Mouse (Mus musculus): ENCODE data around the gene Esrra. TPM values are rescaled to one million over a fixed set of nuclear protein-coding genes. Genes with fewer than 3 reads are reported as not detected.

Esrra gene
- total RNA-seq, 2 experiments from 2014 or later: 12.4 to 24.6 TPM

DNA sequence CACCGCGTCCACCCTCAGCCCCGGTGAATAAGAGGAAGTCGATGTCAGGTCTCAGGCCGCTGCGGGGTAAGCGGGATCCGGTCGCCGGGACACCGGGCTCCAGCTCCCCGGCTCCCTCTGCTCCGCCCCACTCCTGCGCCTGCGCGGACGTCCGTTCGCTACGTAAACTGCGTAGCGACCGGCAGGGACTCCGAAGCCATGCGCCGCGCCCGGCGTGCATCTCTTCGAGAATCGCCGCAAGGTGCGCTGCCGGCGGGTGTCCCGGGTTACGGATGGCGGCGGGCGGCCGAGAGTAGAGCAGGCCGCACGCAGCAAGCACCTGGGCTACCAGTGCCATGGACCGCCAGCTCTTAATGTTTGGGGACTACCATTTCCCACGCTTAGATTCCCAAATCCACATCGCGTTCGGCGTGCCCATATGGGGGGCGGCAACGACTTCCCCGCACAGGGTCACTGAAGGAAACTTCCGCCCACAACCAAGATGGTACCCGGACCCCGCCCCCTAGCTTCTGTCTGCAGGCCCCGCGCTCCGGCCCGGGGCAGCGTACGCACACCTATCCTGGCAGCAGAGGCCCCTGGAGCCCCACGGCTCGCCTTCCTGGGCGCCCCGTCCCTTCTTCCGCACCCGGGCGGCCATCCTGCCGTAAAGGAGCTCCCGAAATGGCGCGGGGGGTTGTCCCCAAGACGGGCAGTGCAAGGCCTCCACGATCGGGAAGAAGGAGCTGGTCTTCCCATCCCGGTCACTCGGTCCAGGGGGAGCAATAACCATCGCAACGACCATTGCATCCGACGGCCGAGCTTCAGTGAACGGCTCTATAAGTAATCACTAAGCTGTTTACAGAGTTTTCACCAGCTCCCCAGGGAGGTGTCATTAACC, 20.0 kb upstream of the Esrra start, which contains the start of gene Bad:
Gene Bad, plus strand, starts transcription at position 490 of the 877 bp plus-strand sequence.
- peak; percentile 86 for ATAC-seq (ENCODE audit: poor library complexity, severe bottlenecking)

DNA sequence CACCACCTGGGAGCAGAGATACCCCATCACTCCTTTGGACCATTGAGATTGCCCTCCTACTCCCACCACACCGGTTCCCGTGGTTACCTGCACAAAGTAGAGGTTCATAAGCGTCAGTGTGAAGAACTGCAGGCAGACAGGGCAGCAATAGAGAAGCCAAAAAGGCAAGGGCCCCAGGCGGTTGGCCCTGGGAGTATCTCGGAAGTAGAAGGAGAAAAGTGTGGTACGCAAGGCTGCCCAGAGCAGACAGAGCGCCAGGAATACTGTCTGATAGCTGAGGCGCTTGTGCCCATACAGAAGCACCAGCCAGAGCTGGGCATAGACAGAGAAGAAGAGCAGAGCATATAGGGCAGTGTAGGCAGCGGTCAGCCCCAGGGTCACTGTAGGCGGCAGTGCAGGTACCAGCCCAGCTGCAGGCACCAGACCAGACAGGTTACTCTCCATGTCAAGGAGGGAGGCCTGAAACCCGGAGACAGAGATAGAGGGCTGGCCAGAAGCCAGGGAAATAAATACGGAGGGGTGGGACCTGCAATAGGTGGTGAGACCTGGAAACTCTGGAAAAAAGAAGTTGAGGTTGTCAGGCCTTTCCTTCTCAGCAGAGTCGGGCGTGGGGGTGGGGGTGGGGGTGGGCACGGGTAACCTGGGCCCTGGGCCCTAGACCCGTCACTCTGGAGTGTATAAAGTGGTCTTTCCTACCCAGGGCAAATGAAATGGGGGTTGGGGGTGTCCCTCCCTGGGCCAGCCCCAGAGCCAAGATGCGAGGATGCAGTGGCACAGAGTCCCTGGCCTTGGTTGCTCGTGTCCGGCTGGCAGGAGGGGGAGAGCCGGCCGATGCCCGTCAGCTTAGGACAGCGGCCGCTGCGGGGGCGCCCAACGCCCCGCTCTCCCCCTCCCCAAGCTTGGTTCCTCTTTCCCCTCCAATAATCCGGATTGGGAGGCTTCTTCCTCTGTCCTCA, 19.1 kb upstream of the Esrra start:
- ATAC-seq (ENCODE audit: poor library complexity, severe bottlenecking): no peak

DNA sequence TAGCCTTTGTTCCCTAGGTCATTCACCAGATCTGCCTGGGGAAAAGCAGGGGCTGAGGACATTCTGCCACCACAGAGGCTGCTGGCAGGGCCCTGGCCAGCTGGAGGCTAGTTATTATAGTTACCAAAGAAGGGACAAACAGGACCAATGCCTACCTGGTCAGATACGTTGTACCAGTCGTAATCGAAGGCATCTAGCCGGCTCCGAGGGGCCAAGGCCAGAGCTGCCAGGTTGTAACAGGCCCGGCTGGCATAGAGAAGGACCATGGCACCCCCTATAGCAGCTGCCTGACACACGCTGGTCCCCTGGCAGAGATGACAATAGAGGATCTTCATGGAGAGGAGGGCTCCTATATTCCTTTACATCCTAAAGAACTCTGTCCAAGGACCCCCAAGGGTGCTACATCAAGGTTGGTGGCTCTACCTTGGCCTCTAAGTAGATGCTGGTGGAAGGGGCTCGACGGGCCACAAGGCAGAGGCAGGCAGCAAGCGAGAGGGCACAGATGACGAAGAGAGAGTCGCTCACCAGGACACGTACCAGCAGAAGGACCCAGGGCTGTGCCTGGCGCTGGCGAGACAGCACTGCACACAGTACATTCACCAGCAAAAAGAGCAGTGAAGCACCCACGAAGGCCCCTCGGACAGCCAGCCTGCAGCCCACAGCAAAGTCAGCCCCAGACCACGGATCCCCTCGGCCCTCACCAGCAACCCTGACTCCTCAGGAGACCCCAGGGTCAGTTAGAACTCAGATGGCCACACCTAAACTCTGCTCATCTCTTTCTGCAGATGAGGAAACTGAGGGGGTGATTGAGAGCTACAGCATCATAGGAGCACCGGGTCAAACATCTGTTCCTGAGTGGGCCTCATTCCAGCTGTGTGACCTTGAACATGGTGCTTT, 17.7 kb upstream of the Esrra start:
- no peak for ATAC-seq (ENCODE audit: poor library complexity, severe bottlenecking)

DNA sequence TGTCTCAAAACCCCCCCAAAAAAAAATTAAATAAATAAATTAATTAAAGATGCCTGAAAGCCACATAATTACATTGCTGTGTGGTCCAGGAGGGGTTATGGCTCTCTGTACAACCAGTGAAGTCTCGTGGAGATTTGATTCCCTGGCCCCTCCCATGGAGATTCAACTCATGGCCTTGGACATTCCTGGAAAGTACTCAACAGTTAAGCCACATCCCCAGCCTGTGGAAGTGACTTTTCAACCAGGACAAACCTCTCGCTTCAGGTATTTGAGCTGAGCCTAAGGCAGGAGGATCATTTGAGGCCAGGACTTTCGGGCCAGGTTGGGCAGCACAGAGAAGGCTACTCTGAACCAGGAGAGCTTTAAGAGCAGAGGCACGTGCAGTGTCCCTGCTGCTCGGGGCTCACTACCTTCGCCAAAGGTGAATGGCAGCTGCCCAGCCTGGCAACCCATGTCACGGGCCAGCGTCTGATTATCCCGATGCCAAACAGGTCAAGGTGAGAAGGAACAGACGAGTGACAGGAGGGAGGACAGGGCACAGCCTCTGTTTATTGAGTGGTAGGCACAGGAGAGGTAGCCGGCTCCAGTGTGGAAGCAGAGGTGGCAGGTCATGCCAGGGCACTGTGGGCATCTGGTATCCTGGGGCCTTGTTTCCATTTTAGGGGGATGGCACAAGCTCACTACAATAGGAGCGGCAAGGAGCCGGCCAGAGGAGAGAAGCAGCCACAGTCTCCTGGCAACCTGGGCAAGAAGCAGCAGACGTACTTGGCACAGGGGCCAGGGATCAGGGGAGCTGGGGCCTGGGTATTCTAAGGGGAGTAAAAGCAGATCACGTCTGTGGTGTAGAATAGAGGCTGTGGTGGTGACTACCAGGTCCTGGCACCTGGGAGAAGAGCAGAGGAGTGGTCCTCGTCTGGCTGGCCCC, 16.2 kb upstream of the Esrra start:
- ATAC-seq (ENCODE audit: poor library complexity, severe bottlenecking): no peak

DNA sequence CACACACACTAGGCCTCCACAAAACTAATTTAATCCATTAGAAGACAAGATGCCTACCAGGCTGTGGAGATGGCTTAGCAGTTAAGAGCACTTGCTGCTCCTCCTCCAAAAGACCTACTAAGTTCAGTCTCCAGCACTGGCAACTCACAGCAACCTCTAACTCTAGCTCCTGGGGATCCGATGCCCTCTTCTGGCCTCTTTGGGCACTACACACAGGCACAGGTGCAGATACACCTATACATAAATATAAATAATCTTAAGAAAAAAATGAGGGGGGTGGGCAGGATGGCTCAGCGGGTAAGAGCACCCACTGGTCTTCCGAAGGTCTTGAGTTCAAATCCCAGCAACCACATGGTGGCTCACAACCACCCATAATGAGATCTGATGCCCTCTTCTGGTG, 14.7 kb upstream of the Esrra start:
- peak; percentile 43; the same call in 1 of the 2 replicates for ATAC-seq (ENCODE audit: poor library complexity, severe bottlenecking)

DNA sequence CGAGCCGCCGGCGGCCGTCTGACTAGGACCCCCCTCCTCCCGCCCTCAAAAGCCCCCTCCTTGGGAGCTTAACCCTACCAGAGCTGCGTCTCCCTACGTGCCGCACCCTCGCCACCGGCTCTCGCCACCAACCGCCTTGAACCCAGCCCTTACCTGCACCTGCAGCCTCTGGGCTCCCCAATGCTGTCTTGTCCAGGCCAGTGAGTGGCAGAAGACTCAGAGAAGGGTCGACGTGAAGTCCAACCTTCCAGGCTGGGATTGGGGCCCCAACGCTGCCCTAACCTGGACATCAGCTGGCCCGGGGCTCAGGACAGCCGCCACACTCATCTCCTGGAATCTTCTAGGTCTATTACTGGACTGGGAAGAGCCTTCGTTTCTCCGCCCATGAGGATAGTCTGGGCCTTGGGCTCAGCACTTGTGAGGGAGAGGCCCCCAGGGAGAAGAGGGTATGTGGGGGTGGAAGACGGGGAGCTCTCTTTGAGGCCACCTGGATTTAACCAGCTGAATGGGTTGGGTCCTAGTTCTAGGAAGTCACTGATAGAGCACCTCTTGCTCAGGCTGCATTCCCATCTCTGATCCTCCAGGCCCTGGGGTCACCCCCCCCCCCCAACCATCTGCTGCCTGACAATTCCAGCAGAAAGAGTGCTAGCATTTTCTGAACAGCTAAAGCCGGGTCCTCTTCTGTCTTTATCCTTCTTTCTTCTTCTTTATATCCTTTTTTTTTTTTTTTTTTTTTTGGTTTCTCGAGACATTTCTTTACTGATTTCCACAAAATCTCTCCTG, 12.8 kb upstream of the Esrra start, which contains the start of gene Kcnk4:
Gene Kcnk4, minus strand, starts transcription at position 321 of the 783 bp plus-strand sequence.
- no peak for ATAC-seq (ENCODE audit: poor library complexity, severe bottlenecking)

DNA sequence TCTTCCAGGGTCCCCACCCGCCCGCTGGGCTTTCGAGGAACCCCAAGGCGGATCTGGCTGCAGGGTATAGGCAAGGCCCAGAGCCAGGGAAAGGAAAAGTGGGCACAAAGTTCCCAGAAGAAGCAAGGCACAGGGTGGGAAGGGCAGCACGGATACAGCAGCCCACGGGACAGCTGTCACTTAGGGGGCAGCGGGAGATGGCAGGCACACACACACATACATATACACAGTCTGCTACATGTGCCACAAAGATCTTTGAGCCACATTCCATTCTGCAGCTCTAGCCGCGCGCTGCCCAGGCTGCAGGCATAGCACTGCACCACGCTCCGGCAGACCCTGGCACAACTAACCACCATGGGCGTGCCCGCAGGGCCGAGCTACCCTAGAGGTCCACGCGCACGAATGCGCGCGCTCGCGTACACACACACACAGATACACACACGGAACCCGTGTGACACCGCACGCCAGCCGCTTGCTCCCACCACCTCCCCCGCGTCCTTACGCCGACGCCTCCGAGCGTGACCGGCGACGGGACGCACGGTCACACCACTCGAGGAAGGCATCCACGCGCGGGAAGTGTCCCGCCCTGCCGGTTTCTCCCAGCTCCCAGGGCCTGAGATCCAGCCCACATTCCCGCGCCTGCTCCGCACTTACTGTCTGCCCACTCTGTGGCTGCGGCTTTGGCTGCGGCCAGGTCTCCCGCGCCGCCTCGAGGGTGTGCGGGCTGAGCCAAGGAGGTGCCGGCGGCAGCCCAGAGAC, 12.0 kb upstream of the Esrra start:
- peak; percentile 27; the same call in 1 of the 2 replicates for ATAC-seq (ENCODE audit: poor library complexity, severe bottlenecking)

DNA sequence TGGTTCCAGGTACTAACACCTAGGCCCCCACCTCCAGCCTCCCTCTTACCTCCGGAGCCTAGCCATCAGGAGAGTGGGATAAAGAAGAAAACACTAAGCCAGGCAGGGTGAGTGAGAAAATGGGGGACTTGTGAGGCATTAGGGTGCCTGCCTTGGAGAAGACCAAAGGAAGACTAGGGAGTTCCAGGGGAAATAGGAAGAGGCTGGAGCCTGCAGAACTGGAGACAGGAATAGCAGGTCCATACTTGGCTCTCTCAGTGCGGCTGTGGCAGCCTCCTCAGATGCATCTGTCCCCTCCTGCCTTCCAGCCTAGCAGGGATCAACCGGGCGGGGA, 11.5 kb upstream of the Esrra start:
- ATAC-seq (ENCODE audit: poor library complexity, severe bottlenecking): no peak

DNA sequence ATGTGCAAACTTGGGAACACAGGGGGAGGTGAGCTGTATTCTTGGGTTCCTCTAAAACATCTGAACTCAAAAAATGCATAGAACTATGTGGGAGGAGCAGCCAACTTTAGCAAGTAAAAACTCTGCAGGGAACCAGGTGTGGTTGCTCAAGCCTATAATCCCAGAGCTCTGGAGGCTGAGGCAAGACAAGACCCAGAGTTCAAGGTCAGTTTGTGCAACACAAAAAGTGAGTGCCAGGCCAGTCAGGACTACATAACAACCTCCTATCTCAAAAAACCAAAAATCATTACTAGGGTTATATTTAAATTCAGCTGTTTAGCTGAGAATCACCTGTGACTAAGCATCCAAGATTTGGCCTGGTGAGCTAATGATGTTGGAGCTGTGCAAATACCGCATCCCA, 10.4 kb upstream of the Esrra start:
- ATAC-seq (ENCODE audit: poor library complexity, severe bottlenecking): no peak

DNA sequence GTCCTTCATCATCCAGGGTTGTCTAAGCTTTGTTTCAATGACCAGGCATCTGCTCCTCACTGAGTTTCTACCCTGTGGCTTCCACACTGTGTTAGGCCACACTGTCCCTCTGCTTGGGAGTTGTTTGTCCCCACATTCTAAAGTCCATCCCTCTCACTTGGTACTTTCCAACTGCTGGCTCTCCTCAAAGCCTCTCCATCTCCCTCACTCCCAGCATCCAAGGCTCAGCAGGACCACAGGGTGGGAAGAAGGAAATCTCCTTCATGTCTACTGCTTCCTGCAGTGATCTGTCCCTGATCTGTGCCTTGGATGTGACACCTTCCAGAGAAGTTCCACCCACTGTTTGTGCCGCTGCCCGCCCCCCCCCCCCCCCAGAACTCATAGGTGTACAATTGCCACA, 9.4 kb upstream of the Esrra start:
- no peak for ATAC-seq (ENCODE audit: poor library complexity, severe bottlenecking)

DNA sequence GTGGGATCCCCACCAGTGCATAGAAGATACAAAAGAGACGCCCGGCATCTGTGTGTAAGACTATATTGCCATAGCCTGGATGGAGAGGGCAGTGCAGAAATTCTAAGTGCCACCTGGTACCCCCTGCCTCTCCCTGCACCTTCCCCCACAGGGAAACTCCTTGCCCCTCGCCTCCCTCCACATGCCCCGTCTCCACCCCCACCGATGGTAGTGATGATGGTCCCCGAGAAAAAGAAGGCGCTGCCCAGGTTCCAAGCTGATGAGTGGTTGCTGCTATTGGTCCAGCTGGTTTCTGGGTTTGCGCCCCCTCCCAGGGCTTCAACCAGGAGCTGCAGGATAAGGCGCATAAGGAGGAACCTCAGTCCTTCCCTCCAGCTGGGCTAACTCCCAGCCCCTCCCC, 6.5 kb upstream of the Esrra start:
- ATAC-seq (ENCODE audit: poor library complexity, severe bottlenecking): no peak

DNA sequence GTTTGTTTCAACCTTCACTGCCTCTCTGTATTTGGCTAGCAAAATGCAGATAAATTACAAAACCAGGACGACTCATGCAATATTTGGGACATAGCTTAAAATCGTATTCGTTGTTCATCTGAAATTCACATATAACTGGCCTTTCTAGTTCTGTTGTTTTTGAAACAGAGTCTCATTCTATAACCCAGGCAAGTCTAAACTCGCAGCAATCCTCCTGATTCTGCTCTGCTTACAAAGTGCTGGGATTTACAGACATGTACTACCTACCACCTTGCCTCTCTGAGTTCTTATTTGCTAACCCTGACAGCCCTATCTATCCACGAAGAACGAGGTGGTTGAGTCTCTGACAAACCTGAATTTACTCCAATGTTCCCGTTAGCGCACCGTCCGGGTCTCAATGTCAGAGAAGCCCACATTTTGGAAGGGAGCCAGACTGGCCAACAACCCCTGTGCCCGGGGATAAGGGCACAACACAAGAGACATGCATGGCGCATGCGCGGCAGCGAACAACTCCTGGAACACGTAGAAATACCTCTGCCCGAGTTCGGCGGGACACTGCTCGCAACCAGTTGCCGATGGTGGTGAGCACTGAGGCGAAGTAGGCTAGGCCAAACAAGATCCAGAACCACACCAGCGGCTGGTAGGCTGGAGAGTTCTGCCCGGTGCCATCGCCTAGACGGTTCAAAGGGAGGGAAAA, 5.1 kb upstream of the Esrra start:
- no peak for ATAC-seq (ENCODE audit: poor library complexity, severe bottlenecking)

DNA sequence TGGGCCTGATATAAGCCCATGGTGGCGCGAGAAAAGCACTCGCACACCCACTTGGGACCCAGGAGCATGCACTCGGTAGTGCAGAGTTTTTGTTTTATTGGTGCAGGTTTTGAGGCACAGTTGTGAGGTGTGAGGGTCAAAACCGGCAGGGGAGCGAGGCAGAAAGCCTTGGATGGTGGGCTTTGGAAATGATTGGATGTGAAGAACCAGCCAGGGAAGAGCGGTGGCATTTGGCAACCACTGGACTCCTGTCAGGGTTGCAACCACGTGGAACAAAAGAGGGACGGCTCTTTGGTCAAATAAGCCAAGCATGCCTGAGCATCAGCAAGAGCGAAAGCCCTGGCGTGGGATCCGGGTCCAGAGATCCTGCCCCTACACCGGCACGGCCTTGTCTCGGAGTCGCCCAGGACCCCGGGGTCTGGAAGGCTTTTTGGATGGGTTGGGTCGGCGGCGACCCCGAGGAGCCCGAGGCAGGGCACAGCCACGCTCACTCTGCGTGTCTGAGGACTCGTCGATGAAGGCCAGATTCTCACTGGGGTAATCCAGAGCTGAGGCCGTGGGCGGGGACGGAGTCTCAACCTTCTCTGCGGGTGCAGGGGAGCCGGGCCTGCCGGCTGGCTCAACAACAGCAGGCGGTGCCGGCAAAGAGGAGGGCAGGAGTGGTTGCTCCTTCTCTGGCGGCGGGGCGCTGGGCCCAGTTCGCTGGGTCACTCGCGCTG, 4.2 kb upstream of the Esrra start:
- no peak for ATAC-seq (ENCODE audit: poor library complexity, severe bottlenecking)

DNA sequence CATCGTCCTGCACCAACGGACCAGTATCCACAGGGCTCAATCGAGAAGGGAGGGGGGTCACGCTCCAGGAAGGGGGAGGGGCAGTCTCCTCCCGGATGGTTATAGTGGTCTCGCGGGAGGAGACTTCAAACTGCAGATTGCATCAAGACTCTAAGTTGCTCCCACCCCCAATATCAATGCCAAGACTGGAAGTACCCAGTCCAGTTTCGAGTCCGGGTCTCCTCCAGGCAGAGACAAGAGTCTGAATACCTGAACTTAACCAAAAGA, 3.6 kb upstream of the Esrra start, which contains the start of gene Catsperz:
Gene Catsperz, minus strand, starts transcription at position 74 of the 267 bp plus-strand sequence.
- ATAC-seq (ENCODE audit: poor library complexity, severe bottlenecking): no peak

DNA sequence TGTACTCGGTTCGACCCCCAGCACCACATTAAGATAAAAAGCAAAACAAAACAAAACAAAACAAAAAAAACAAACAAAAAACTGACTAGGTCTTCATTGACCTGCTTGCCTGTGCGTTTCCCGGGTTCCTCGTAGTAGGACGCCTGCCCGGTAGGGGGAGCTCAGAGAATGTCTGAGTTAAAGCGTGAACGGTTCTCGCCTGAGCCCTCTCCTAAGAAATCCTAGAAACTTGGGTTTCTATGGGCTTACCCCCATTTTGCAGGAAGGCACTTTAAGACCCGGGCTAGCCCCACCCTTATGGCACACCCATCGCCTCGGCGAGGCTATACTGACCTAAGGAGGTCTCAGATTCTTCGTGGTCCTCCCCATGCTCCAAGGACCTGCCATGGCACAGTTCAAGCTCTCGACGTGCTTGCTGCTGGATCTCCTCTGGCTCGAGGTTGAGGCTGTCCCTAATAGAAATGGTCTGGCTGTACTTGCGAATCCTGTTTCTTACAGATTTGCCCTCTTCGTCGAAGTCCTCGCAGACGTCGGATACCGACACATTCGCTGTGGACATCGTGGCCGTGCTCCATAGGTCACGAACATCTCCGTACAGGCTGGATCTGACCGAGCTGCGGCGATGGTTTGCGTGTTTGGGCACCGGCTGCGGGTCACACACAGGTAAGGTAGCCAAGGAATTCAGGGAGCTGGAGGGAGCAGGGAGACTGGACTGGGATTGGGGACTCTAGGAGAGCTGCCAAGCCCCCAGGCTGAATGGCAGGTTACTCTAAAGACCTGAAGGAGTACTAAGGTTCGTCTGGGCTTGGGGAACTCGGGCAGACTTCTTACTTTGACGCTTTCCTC, 3.1 kb upstream of the Esrra start:
- ATAC-seq (ENCODE audit: poor library complexity, severe bottlenecking): 0 out of 2 replicates have a peak, but pooled peaks have one; percentile 20

Data from megakaryocyte, adult 5-6 weeks (primary cell).